Mouse (Mus musculus) neural tube, embryonic 12.5 days (tissue): ENCODE data around the gene Itgb5. TPM values are rescaled to one million over a fixed set of nuclear protein-coding genes. Genes with fewer than 3 reads are reported as not detected.

Experiments
- ATAC-seq: fragments of 200-750 bp; cut with Nextera tagmentation; 2 replicates; pipeline ENCODE4 v1.8.0; 2017; ENCODE audit warnings: low read depth, mild to moderate bottlenecking, moderate TSS enrichment, moderate library complexity; ENCODE audit not compliant: low FRiP score
- H3K27ac ChIP-seq: fragments of 300-500 bp; sonication (generic); 2 replicates; pipeline ENCODE4 v1.5.1; 2016
- H3K27me3 ChIP-seq: fragments of 300-500 bp; sonication (generic); replicated peaks from 2 replicates; pipeline ENCODE4 v1.6.1; 2016; ENCODE audit warnings: mild to moderate bottlenecking
- H3K36me3 ChIP-seq: fragments of 300-500 bp; sonication (generic); 2 replicates; pipeline ENCODE4 v1.6.1; 2016; ENCODE audit warnings: mild to moderate bottlenecking
- H3K4me1 ChIP-seq: fragments of 300-500 bp; sonication (generic); 2 replicates; pipeline ENCODE4 v1.6.1; 2016
- H3K4me2 ChIP-seq: fragments of 300-500 bp; sonication (generic); replicated peaks from 2 replicates; pipeline ENCODE4 v1.6.1; 2016; ENCODE audit warnings: mild to moderate bottlenecking
- H3K4me3 ChIP-seq: fragments of 300-500 bp; sonication (generic); 2 replicates; pipeline ENCODE4 v1.5.1; 2016
- H3K9ac ChIP-seq: fragments of 300-500 bp; sonication (generic); 2 replicates; pipeline ENCODE4 v1.6.1; 2016; ENCODE audit warnings: mild to moderate bottlenecking
- H3K9me3 ChIP-seq: fragments of 300-500 bp; sonication (generic); 2 replicates; pipeline ENCODE4 v1.6.1; 2016; ENCODE audit warnings: mild to moderate bottlenecking
- WGBS: fragments of 180-500 bp; shearing (Covaris S2); methylation state at CpG from one replicate; pipeline ENCODE4 v1.1.7; 2016; 5-methylcytosine and 5-hydroxymethylcytosine counted together
- polyA plus RNA-seq: library from polyadenylated mRNA; unstranded; fragments of >200 nt; fragmentation: Nextera tagmentation; extraction: Ambion mirVana; gene quantifications from 2 replicates; pipeline ENCODE4 v1.2.1, GENCODE M21; 2016

Gene Itgb5
- polyA plus RNA-seq, 1 experiment from 2014 or later = 31.2 TPM

DNA sequence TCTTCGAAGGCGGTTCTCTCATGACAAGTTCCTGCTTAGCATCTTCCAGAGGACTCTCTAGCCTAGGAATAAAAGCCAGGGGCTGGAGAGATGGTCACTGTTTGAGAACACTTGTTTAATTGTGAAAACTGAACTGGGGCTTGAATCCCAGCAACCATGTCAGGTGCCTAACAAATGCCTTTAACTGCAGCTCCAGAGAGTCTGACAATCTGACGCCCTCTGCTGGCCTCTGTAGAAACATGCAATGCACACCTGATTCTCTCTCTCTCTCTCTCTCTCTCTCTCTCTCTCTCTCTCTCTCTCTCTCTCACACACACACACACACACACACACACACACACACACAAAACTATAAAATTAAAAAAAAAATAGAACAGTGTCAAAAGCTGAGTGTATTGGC lies 19.5 kb upstream of the Itgb5 start:
- no peaks in the 10 kb centered on the region for H3K36me3 ChIP-seq
- 71% methylated on average over 3 of the region's 3 CpGs for WGBS
- no peaks in the 10 kb centered on the region for H3K27me3 ChIP-seq
- H3K9me3 ChIP-seq = no peaks in the 10 kb centered on the region
- H3K4me2 ChIP-seq = no peak overlapping the region
- H3K4me1 ChIP-seq = no peaks in the 10 kb centered on the region
- H3K9ac ChIP-seq = no peak overlapping the region
- no peak overlapping the region for H3K4me3 ChIP-seq
- no peak overlapping the region for H3K27ac ChIP-seq
- ATAC-seq = no peak

DNA sequence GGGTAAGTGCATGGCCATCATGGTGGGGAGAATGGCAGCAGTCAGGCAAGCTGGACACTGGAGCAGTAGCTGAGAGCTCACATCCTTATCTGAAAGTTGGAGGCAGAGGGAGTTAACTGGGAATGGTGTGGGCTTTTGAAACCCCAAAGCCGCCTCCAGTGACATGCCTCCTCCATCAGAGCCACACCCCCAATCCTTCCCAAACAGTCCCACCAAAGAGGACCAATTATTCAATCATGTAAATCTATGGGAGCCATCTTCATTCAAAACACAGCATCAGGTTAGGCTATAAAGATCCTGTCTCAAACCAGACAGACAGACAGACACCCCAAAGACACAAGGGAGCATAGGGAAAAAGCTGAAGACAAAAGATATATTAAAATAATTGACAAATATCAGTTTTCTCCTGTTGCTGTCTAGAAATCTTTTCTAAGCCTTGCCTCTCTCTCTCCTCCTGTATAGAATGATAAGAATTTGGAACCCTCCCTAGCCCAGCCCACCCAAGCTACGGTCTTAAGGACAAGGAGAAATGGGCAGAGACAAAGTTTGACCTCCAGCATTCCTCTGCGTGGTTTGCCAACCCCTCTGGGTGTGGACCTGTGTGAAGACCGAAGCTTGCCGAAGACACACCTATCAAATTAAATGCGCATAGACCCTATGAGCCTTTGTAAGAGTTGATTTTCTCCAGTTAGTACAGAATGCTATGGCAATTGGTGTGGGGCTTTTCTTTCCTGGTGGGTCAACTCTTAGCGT lies 10.9 kb upstream of the Itgb5 start:
- WGBS = 92% methylated on average over 7 of the region's 7 CpGs

DNA sequence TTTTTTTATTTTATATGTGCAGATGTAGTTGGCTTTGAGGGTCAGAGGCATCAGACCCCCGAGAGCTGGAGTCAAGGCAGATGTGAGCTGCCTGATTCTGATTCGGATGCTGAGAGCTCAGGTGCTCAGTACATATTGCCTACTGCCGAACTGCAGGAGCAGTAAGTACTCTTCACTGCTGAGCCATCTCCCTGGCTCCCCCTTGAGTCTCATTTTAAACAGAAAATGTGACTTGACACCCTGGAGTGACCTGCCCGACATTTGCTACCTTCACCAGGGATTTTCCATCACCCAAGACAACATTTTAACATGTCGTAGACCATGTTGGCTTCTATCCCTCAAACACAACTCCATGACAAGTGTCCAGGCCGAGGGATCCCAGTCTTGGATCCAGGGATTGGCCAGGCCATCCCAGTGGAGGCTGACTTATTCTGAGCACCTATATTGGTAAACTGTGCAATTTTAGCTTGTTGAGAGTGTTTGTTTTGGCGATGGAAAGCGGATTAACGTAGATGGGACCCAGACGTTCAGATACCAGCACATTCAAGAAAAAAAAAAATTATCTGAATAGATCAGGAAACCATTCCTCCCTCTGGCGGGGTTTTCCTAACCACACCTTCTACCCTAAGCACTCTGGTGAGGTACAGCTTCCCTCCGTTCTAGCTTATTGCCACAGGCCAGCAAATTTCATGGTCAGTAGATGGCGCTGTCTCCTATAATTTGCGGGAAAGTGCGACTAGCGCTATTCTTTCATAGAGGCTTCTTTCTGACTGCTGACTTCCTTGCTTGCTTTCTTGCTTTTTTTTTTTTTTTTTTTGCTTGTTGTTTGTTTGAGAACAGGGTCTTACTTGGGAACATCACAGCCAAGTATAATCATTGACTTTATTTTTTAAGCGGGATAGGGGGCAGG lies 8.9 kb upstream of the Itgb5 start:
- H3K9ac ChIP-seq = no peak overlapping the region
- ATAC-seq = no peak
- H3K4me2 ChIP-seq = no peak overlapping the region
- H3K36me3 ChIP-seq = no peaks in the 10 kb centered on the region
- no peak overlapping the region for H3K27ac ChIP-seq
- H3K4me1 ChIP-seq = no peaks in the 10 kb centered on the region
- no peak overlapping the region for H3K4me3 ChIP-seq
- WGBS = 23% methylated on average over 17 of the region's 17 CpGs
- no peaks in the 10 kb centered on the region for H3K9me3 ChIP-seq
- no peaks in the 10 kb centered on the region for H3K27me3 ChIP-seq

More for the DNA sequence above, 10.9 kb upstream of the Itgb5 start:
- H3K27ac ChIP-seq = no peak overlapping the region
- H3K4me2 ChIP-seq = no peak overlapping the region
- H3K4me1 ChIP-seq = no peaks in the 10 kb centered on the region
- no peaks in the 10 kb centered on the region for H3K9me3 ChIP-seq
- no peak for ATAC-seq
- no peak overlapping the region for H3K9ac ChIP-seq
- H3K4me3 ChIP-seq = no peak overlapping the region
- no peaks in the 10 kb centered on the region for H3K27me3 ChIP-seq
- H3K36me3 ChIP-seq = no peaks in the 10 kb centered on the region

DNA sequence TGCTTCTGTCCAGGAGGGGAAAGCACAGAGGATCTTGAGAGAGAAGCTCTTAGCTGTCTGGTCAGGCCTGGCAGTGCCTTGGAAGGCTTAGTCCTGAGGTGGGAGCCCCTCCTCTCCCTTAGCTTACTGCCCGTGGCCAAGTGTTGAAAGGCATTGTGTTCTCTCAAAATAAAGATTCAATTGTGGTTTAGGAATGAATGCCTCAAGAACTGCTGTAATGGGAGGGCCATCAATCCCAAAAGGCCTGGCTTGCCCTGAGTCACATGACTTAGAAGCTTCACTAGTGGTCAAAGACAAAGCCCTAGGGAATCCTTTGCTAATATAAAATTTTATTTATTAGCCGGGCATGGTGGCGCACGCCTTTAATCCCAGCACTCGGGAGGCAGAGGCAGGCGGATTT lies 4.9 kb upstream of the Itgb5 start:
- no peak for ATAC-seq
- Histone ChIP-seq H3K4me3 (no peak overlapping the region), H3K27ac (no peak overlapping the region), H3K4me2 (no peak overlapping the region), H3K36me3 (no peaks in the 10 kb centered on the region), H3K27me3 (peaks cover 9% of the 10 kb centered on the region), H3K9ac (no peak overlapping the region), H3K4me1 (peaks cover 6% of the 10 kb centered on the region; the same call in 1 of the 2 replicates), H3K9me3 (no peaks in the 10 kb centered on the region)
- WGBS = 77% methylated on average over 6 of the region's 6 CpGs

DNA sequence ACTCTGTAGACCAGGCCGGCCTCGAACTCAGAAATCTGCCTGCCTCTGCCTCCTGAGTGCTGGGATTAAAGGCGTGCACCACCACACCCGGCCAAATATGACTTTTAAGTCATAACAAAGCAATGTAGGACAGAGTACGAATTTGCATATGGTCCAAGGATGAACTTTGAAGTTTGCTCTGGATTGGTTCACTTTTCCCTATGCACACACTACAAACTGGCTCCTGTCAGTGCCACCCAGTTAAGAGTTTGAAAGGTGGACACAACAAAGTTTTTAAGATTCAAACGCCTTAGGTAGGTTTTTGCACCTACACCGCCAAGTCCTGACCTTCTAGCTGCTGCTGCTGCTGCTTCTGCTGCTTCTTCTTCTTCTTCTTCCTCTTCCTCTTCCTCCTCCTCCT lies 969 bp upstream of the Itgb5 start:
- peaks cover 18% of the 10 kb centered on the region for H3K4me1 ChIP-seq
- H3K9me3 ChIP-seq = no peaks in the 10 kb centered on the region
- 87% methylated on average over 7 of the region's 7 CpGs for WGBS
- H3K9ac ChIP-seq = no peak overlapping the region
- no peaks in the 10 kb centered on the region for H3K36me3 ChIP-seq
- H3K4me3 ChIP-seq = no peak overlapping the region
- ATAC-seq = no peak
- peaks cover 27% of the 10 kb centered on the region for H3K27me3 ChIP-seq
- H3K27ac ChIP-seq = no peak overlapping the region
- no peak overlapping the region for H3K4me2 ChIP-seq

DNA sequence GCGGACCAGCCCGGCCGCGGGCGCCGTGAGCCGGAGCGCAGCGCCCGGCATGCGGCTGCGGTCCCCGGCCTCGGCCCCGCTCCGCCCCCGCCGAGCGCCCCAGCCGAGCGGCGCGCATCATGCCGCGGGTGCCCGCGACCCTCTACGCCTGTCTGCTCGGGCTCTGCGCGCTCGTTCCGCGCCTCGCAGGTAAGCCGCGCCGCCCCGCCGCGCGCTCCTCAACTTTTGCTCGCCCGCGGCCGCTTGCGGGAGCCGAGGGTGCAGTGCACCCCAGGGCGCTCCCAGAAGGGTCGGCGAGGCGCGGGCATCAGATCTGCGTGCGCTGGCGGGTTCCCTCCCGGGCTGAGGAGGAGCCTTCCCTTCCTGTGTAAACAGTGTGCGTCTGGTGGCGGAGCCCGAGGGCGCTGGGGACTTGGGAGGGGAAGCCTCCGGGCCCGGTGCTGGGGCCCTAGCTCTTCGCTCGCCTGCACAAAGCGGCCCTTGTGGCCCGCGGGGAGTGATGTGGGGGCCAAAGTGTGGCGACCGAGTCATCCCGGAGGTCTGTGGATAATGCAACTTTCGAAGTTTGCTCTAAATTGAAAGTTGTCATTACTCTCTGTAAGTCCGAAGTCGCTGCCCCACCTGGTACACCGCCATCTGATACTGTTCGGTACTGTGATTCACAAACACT lies 512 bp downstream of the Itgb5 start:
- peak overlapping the region; percentile 61 for H3K9ac ChIP-seq
- no peaks in the 10 kb centered on the region for H3K36me3 ChIP-seq
- H3K27ac ChIP-seq = no peak overlapping the region
- WGBS = under 1% methylated on average over 73 of the region's 76 CpGs
- peak; percentile 60 for ATAC-seq
- H3K9me3 ChIP-seq = no peaks in the 10 kb centered on the region
- H3K4me3 ChIP-seq = peak overlapping the region; percentile 72
- peaks cover 27% of the 10 kb centered on the region for H3K4me1 ChIP-seq
- H3K4me2 ChIP-seq = peak overlapping the region; percentile 98
- peaks cover 27% of the 10 kb centered on the region for H3K27me3 ChIP-seq

DNA sequence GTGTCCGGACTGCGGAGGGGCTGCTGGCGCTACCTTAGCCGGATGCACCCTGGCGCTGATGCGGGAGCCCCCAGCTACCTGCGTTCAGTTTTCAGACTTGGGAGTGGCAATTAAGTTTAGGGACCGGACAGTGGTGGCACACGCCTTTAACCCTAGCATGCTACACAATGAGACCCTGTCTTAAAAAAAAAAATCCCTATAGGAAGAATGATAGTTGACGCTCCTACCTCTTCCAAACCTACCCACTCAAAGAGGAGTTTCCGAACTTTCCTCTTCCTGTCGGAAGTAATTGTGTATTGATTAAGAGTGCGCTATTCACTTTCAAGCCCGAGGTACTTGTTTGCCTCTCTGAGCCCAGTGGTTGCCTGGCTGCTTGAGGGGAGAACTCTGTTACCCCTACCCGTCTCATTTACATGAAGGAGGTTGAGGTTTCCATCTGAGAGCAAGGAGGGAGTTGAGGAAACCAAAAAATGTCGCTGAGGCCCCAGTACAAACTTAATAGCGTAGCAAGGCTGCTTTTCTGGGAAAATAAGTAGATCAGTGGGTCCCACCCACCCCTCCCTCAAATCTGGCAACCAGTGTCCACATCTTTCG lies 1.1 kb downstream of the Itgb5 start:
- 3% methylated on average over 18 of the region's 18 CpGs for WGBS
- Histone ChIP-seq H3K9ac (0 out of 2 replicates have a peak overlapping the region, but pooled peaks have one; percentile 61), H3K27me3 (peaks cover 31% of the 10 kb centered on the region), H3K4me2 (peak overlapping the region; percentile 98), H3K36me3 (no peaks in the 10 kb centered on the region), H3K9me3 (no peaks in the 10 kb centered on the region), H3K27ac (no peak overlapping the region), H3K4me3 (peak overlapping the region; percentile 72), H3K4me1 (peaks cover 27% of the 10 kb centered on the region)
- no peak for ATAC-seq

DNA sequence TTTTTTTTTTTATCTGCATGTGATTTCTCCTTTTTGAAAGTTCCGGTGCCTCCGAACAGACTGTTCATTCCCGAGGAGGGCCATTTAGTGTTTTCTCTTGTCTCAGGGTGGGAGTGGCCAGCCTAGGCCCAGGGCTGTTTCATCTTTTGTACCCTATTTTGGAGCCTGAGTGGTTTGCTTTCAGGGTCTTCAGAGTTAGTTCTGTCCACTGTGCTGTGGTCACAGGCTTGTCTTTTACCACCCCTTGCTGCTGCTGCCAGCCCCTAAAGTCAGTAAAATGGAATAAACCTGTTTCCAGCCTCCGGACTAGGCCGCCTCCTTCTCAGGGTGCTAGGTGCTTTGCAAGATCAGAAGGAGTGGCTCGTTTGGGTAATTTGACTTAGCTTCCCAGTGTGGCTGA lies 2.6 kb downstream of the Itgb5 start:
- Histone ChIP-seq H3K4me3 (no peak overlapping the region), H3K4me2 (no peak overlapping the region; the same call in 1 of the 2 replicates), H3K9me3 (no peaks in the 10 kb centered on the region), H3K4me1 (peaks cover 27% of the 10 kb centered on the region), H3K9ac (no peak overlapping the region), H3K36me3 (no peaks in the 10 kb centered on the region), H3K27me3 (peaks cover 31% of the 10 kb centered on the region), H3K27ac (no peak overlapping the region)
- no peak for ATAC-seq
- 26% methylated on average over 6 of the region's 6 CpGs for WGBS

DNA sequence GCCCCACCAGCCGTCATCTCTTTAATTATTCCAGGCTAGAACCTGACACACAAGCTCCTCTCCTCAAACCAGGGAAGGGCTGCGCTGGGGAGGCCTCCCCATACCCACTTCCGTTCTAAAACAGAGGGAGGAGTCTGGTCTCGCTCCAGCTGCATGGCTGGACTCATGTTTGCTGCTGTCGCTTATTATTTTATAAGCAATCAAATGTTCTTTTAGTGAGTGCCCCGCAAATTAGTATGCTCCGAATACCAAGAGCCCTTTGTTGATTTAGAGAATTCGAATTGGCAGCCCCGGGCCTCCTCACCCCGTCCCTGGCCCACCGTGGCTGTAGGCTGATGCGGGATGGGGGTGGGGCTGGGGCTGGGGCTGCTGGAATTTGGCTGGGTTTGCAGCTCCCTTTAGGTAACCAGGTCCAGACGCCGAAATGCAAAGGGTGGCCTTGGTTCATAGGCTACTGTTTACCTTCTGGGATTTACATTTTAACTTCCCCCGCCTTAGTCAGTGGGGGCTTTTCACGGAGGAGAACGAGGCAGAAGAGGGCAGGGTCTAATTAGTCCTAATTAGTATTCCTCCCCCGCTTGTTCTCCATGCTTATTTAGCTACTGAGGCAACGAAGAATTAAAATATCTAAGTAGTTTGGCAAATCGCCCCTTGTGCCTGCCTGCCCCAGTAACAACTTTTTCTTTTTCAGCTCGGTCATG lies 3.4 kb downstream of the Itgb5 start:
- Histone ChIP-seq H3K9me3 (no peaks in the 10 kb centered on the region), H3K9ac (no peak overlapping the region), H3K4me3 (peak overlapping the region; percentile 18), H3K36me3 (no peaks in the 10 kb centered on the region), H3K27ac (no peak overlapping the region), H3K4me1 (peaks cover 27% of the 10 kb centered on the region), H3K27me3 (peaks cover 31% of the 10 kb centered on the region), H3K4me2 (peak overlapping the region; percentile 63)
- whole genome bisulfite sequencing = 3% methylated on average over 21 of the region's 21 CpGs
- peak; percentile 52; the same call in 1 of the 2 replicates for ATAC-seq

DNA sequence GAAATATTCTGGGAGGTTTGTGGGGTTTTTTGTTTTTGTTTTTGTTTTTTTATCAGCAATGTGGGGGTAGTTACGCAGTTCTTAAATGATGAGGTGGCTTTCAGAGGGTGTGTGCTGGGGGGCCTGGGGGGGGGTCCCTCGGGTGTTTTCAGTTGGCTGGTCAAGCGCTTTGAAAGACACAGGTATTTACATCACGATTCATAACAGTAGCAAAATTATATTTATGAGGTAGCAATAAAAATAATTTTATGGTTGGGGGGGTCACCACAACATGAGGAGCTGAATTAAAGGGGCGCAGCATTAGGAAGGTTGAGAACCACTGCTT lies 3.9 kb downstream of the Itgb5 start:
- Histone ChIP-seq H3K27me3 (peaks cover 31% of the 10 kb centered on the region), H3K4me2 (peak overlapping the region; percentile 63), H3K9ac (no peak overlapping the region), H3K27ac (no peak overlapping the region), H3K4me1 (peaks cover 27% of the 10 kb centered on the region), H3K4me3 (no peak overlapping the region), H3K9me3 (no peaks in the 10 kb centered on the region), H3K36me3 (no peaks in the 10 kb centered on the region)
- no peak for ATAC-seq
- 8% methylated on average over 5 of the region's 5 CpGs for WGBS

DNA sequence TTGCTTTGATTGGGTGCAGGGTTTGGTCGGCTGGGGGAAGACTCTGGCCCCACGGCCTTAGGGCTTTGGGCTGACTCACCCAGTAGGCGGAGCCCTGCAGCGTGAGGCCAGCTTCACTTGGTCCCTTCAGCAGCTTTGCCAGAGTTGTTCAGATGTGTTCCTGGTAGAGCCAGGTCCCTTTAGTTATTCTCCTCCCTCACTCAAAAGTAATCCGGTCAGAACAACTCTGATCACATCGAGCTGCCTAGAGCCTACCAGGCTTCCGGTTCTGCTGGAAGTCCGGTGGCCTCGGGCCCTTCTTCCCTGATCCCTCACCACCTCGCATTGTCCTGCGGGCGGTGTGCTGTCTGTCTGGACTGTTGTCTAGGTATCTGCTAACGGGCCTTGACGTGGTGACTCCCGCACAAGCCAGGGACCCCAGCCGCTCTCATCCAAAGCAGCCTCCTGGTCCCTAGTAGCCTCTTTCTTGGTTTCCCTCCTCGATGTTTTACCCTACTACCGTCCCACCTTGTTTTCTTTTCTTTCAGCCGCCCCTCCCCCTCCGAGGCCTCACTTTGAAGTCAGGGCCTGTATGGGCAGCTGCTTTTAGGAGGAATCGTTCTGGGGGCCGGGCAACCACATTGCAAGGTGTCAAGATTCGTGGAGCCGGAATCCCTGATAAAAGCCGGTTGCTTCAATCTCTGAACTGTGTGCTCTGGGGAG lies 4.5 kb downstream of the Itgb5 start:
- Histone ChIP-seq H3K4me3 (no peak overlapping the region), H3K9ac (0 out of 2 replicates have a peak overlapping the region, but pooled peaks have one; percentile 21), H3K36me3 (no peaks in the 10 kb centered on the region), H3K4me2 (peak overlapping the region; percentile 63), H3K27ac (no peak overlapping the region), H3K27me3 (peaks cover 28% of the 10 kb centered on the region), H3K4me1 (peaks cover 26% of the 10 kb centered on the region), H3K9me3 (no peaks in the 10 kb centered on the region)
- ATAC-seq = no peak
- 2% methylated on average over 25 of the region's 25 CpGs for WGBS
